Mouse (Mus musculus): Measurements from ENCODE around the gene Clec2h. TPM values are rescaled to one million over a fixed set of nuclear protein-coding genes. Genes with fewer than 3 reads are reported as not detected.

Clec2h gene
- total RNA-seq, 2 experiments from 2014 or later = not detected

DNA sequence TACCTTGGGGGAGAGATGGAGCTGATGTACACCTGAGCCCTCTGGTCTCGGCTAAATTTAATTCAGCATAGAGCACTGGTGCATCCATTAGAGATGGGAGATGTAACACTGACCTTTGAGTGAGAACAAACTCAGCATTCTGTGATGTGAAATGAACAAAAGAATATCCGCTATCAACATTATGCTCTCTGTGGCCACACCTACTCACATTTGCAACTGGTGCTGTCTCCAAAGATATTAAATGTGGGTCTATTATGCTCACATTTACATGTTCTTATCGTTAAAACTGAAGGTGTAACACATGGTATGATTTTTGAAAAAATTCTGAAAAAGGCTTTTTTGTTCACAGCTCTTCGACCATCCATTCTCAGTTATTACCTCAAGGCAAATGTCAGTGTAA is 60.8 kb downstream of the Clec2h start, which contains the start of gene Klrb1:
Klrb1 (minus strand) TSS at position 101 of the 400 bp plus-strand sequence.
- DNase-seq (ENCODE audit: extremely low spot score in 1 of 2, low spot score in 1 of 2) = no peak

Other genes starting within 250 kb of the Clec2h start
- gene Itfg2, start 237.5 kb upstream of the Clec2h start, total RNA-seq (2021) = 10 to 100 TPM; 19.8 to 25.3 TPM
- 100 to 1,000 TPM; 107 to 120 TPM for gene Fkbp4, start 223.7 kb upstream of the Clec2h start, total RNA-seq (2021)
- not detected for gene Pzp, start 135.7 kb upstream of the Clec2h start, total RNA-seq (2021)
- gene A2ml1, start 80.8 kb upstream of the Clec2h start, total RNA-seq (2021) = 10 to 100 TPM; 11.1 to 14.6 TPM
- not detected for gene Klrb1a, start 38.9 kb upstream of the Clec2h start, total RNA-seq (2021)
- 1 to 10 TPM; 1.2 to 1.4 TPM for gene Klrb1, start 60.7 kb downstream of the Clec2h start, total RNA-seq (2021)
- gene Klrb1c, start 126.8 kb downstream of the Clec2h start, total RNA-seq (2021) = not detected
- gene Gm44511, start 163.9 kb downstream of the Clec2h start, total RNA-seq (2021) = not detected
- not detected for gene Klrb1b, start 163.9 kb downstream of the Clec2h start, total RNA-seq (2021)
- gene Clec2i, start 225.2 kb downstream of the Clec2h start, total RNA-seq (2021) = not detected
- gene BC035044, start 228.7 kb downstream of the Clec2h start, total RNA-seq (2021) = 1 to 10 TPM; 1.5 to 2.3 TPM

Measured in layer of hippocampus, postnatal 25 days (tissue).